ENCODE assay signal across 23 mouse cellular contexts in genomic region chr2:104732562-104733256, GRCm38 (mm10). TPM values are rescaled to one million over a fixed set of nuclear protein-coding genes. Genes with fewer than 3 reads are reported as not detected.
DNase-seq lines count a peak whose midpoint lies in the region; ATAC-seq and TF ChIP-seq lines count a peak whose summit lies in the region.
"Had no signal": no experiment of that assay in that cellular context is flagged by ENCODE, and none has a peak within 500 bp of the region (broad histone marks: within the 10 kb centered on the region; RNA-seq: fewer than 3 reads in every experiment).

No protein-coding gene starts in this region.

- TF ChIP-seq POLR2A in kidney, adult 2 months (IDR thresholded peaks at IDR 0.05; ENCODE audit: low read depth, low read length) = no peak
- no peak for TF ChIP-seq POLR2A in CH12.LX (IDR thresholded peaks at IDR 0.05; ENCODE audit: low read depth, low read length)
- no peak for TF ChIP-seq POLR2A in MEL (IDR thresholded peaks at IDR 0.05; ENCODE audit: control insufficient read depth in 1 of 2, insufficient read depth in 1 of 2, low read depth in 1 of 2, low read length in 2 of 2, poor library complexity in 1 of 2)
- no peak for TF ChIP-seq POLR2A in embryonic fibroblast, embryonic 13.5 days (IDR thresholded peaks at IDR 0.05; ENCODE audit: low read depth, low read length)

- DNase-seq in kidney, adult 2 months = peak; percentile 39
- DNase-seq in CH12.LX (ENCODE audit: extremely low read depth) = no peak
- no peak for DNase-seq in MEL (ENCODE audit: low read depth, low spot score)
- no peak for DNase-seq in urinary bladder, adult 18-20 months (ENCODE audit: low spot score in 2 of 2)
- DNase-seq: adrenal gland, postnatal 25 days; cerebellum, adult 11-12 months; cerebellum, postnatal 36 days; kidney, postnatal 14 days; liver, embryonic 13.5 days; lung, postnatal 14 days; right cerebral cortex, postnatal 14 days had no signal

- in situ Hi-C loops in CH12.LX (cut with MboI; ENCODE audit: low pct_ligation_motif_present, low pct_unique_long_range_greater_than_20kb, low sequenced_read_pairs) = no loop called here

- no peak overlapping the region for H3K9ac ChIP-seq in kidney, embryonic 15.5 days
- H3K9ac ChIP-seq in CH12.LX (ENCODE audit: insufficient read depth, low read depth) (peak overlapping the region; percentile 50), MEL (ENCODE audit: control insufficient read depth, low read depth, low read length, poor library complexity, severe bottlenecking) (peak overlapping the region; percentile 54)
- H3K9ac ChIP-seq: embryonic facial prominence, embryonic 12.5 days; hindbrain, embryonic 13.5 days; intestine, embryonic 15.5 days; liver, embryonic 13.5 days; midbrain, embryonic 12.5 days had no signal

- H3K36me3 ChIP-seq in kidney, adult 2 months (ENCODE audit: control insufficient read depth, insufficient read depth, low read length) = no peaks in the 10 kb centered on the region
- no peaks in the 10 kb centered on the region for H3K36me3 ChIP-seq in kidney, embryonic 15.5 days
- H3K36me3 ChIP-seq in CH12.LX (replicated peaks in 1 of 2; ENCODE audit: control insufficient read depth in 1 of 2, insufficient read depth in 1 of 2, low read length in 1 of 2) = no peaks in the 10 kb centered on the region
- H3K36me3 ChIP-seq in MEL (ENCODE audit: control insufficient read depth in 1 of 2, insufficient read depth in 2 of 2, low read length in 2 of 2) = peaks cover 0 to 2% of the 10 kb centered on the region in 2 experiments; a peak in 1 of 4 replicates
- H3K36me3 ChIP-seq: embryonic facial prominence, embryonic 12.5 days; hindbrain, embryonic 13.5 days; intestine, embryonic 15.5 days; liver, embryonic 13.5 days; midbrain, embryonic 12.5 days had no signal

- TF ChIP-seq RAD21 in CH12.LX (IDR thresholded peaks at IDR 0.05; ENCODE audit: low read depth, low read length) (no peak), MEL (IDR thresholded peaks at IDR 0.05; ENCODE audit: low read depth, low read length) (no peak)

- H3K4me1 ChIP-seq in kidney, adult 2 months (ENCODE audit: control insufficient read depth, insufficient read depth, low read length) = peaks cover 19% of the 10 kb centered on the region
- H3K4me1 ChIP-seq in kidney, embryonic 15.5 days = peaks cover 22% of the 10 kb centered on the region
- H3K4me1 ChIP-seq in CH12.LX (ENCODE audit: control insufficient read depth in 1 of 2, insufficient read depth in 2 of 2) = peaks cover 12 to 31% of the 10 kb centered on the region in 2 experiments
- H3K4me1 ChIP-seq in MEL (ENCODE audit: control insufficient read depth in 1 of 2, insufficient read depth in 2 of 2, low read length in 2 of 2) = 0 out of 4 replicates have a peak, but pooled peaks cover 0 to 7% of the 10 kb centered on the region in 2 experiments
- H3K4me1 ChIP-seq in embryonic fibroblast, embryonic 13.5 days (ENCODE audit: control insufficient read depth, insufficient read depth, low read length) = no peaks in the 10 kb centered on the region
- H3K4me1 ChIP-seq: embryonic facial prominence, embryonic 12.5 days; hindbrain, embryonic 13.5 days; intestine, embryonic 15.5 days; liver, embryonic 13.5 days; midbrain, embryonic 12.5 days had no signal

- peak overlapping the region; percentile 10; the same call in 1 of the 2 replicates for H3K27ac ChIP-seq in kidney, adult 2 months (ENCODE audit: insufficient read depth, low read depth, low read length)
- H3K27ac ChIP-seq in kidney, embryonic 15.5 days = no peak overlapping the region
- H3K27ac ChIP-seq in CH12.LX (ENCODE audit: insufficient read depth, low read depth) (peak overlapping the region; percentile 49; the same call in 1 of the 2 replicates), MEL (ENCODE audit: control insufficient read depth, low read depth, low read length) (peak overlapping the region; percentile 59)
- H3K27ac ChIP-seq in embryonic fibroblast, embryonic 13.5 days (ENCODE audit: insufficient read depth, low read length) = peak overlapping the region; percentile 36; the same call in 1 of the 2 replicates
- H3K27ac ChIP-seq: embryonic facial prominence, embryonic 12.5 days; heart, adult 2 months; hindbrain, embryonic 13.5 days; intestine, embryonic 15.5 days; liver, embryonic 13.5 days; midbrain, embryonic 12.5 days had no signal

- no peak overlapping the region for H3K4me2 ChIP-seq in kidney, embryonic 15.5 days
- peak overlapping the region; percentile 77 for H3K4me2 ChIP-seq in CH12.LX (ENCODE audit: insufficient read depth, low read depth, poor library complexity, severe bottlenecking)
- H3K4me2 ChIP-seq: embryonic facial prominence, embryonic 12.5 days; hindbrain, embryonic 13.5 days; intestine, embryonic 15.5 days; liver, embryonic 13.5 days; midbrain, embryonic 12.5 days had no signal

- H3K79me2 ChIP-seq in CH12.LX (replicated peaks; ENCODE audit: control insufficient read depth, extremely low read depth, insufficient read depth, poor library complexity, severe bottlenecking) (no peaks in the 10 kb centered on the region), MEL (ENCODE audit: control insufficient read depth, insufficient read depth, low read length, poor library complexity) (no peaks in the 10 kb centered on the region; the same call in 1 of the 2 replicates)

- H3K4me3 ChIP-seq in kidney, adult 2 months (ENCODE audit: insufficient read depth, low read depth, low read length) = no peak overlapping the region
- no peak overlapping the region for H3K4me3 ChIP-seq in kidney, embryonic 15.5 days (replicated peaks)
- H3K4me3 ChIP-seq in CH12.LX (replicated peaks in 1 of 3; ENCODE audit: low read depth in 2 of 3, low read length in 2 of 3, poor library complexity in 1 of 3) (peak overlapping the region in 1 of 3 experiments; percentile 12), MEL (ENCODE audit: control insufficient read depth in 1 of 2, insufficient read depth in 1 of 2, low read depth in 2 of 2, low read length in 2 of 2) (peak overlapping the region in 1 of 2 experiments; percentile 43; a peak in 2 of 4 replicates)
- H3K4me3 ChIP-seq in embryonic fibroblast, embryonic 13.5 days (ENCODE audit: insufficient read depth, low read length) = no peak overlapping the region
- H3K4me3 ChIP-seq: embryonic facial prominence, embryonic 12.5 days; heart, adult 2 months; hindbrain, embryonic 13.5 days; intestine, embryonic 15.5 days; liver, embryonic 13.5 days; midbrain, embryonic 12.5 days had no signal

- TF ChIP-seq EP300 in CH12.LX (IDR thresholded peaks at IDR 0.05; ENCODE audit: low read length) (no peak), MEL (IDR thresholded peaks at IDR 0.05; ENCODE audit: low read depth in 1 of 2, low read length in 2 of 2) (0 out of 4 replicates have a peak, but pooled peaks of 1 of the 2 experiments have one; percentile 5)

- 49% methylated on average over 7 of the region's 7 CpGs for WGBS in kidney, adult 2 months
- 63% methylated on average over 7 of the region's 7 CpGs for WGBS in kidney, embryonic 15.5 days

- no peaks in the 10 kb centered on the region for H3K27me3 ChIP-seq in kidney, adult 2 months (replicated peaks; ENCODE audit: control insufficient read depth, insufficient read depth, low read length)
- H3K27me3 ChIP-seq in kidney, embryonic 15.5 days = no peaks in the 10 kb centered on the region
- H3K27me3 ChIP-seq in CH12.LX (replicated peaks) = no peaks in the 10 kb centered on the region
- H3K27me3 ChIP-seq in MEL (ENCODE audit: control insufficient read depth in 1 of 2, insufficient read depth in 2 of 2, low read length in 2 of 2) = no peaks in the 10 kb centered on the region
- H3K27me3 ChIP-seq: embryonic facial prominence, embryonic 12.5 days; hindbrain, embryonic 13.5 days; intestine, embryonic 15.5 days; liver, embryonic 13.5 days; midbrain, embryonic 12.5 days had no signal

- ATAC-seq in kidney, embryonic 15.5 days (replicated peaks; ENCODE audit: low FRiP score) = no peak
- ATAC-seq in megakaryocyte-erythroid progenitor cell, adult 5-6 weeks (replicated peaks; ENCODE audit: low FRiP score, low TSS enrichment, poor library complexity, severe bottlenecking) = no peak
- ATAC-seq: intestine, embryonic 15.5 days had no signal

- no peaks in the 10 kb centered on the region for H3K9me3 ChIP-seq in kidney, embryonic 15.5 days (replicated peaks)
- H3K9me3 ChIP-seq in CH12.LX (replicated peaks; ENCODE audit: low read length) (no peaks in the 10 kb centered on the region), MEL (replicated peaks; ENCODE audit: insufficient read depth, low read length) (no peaks in the 10 kb centered on the region)
- H3K9me3 ChIP-seq: embryonic facial prominence, embryonic 12.5 days; hindbrain, embryonic 13.5 days; intestine, embryonic 15.5 days; liver, embryonic 13.5 days; midbrain, embryonic 12.5 days had no signal

- dilution Hi-C loops in CH12.LX (cut with MboI; ENCODE audit: extremely low pct_ligation_motif_present, extremely low pct_unique_long_range_greater_than_20kb, low sequenced_read_pairs) = no loop called here

- TF ChIP-seq CTCF in kidney, adult 2 months (conservative IDR thresholded peaks at IDR 0.05; ENCODE audit: insufficient read depth, insufficient read length, low read depth, low read length) = no peak
- no peak for TF ChIP-seq CTCF in CH12.LX (conservative IDR thresholded peaks at IDR 0.05 in 1 of 2, IDR thresholded peaks at IDR 0.05 in 1 of 2; ENCODE audit: low read depth in 2 of 2, low read length in 2 of 2)
- TF ChIP-seq CTCF in MEL (IDR thresholded peaks at IDR 0.05 in 2 of 3, conservative IDR thresholded peaks at IDR 0.05 in 1 of 3; ENCODE audit: control insufficient read depth in 1 of 3, insufficient read depth in 1 of 3, low read depth in 2 of 3, low read length in 3 of 3, poor library complexity in 1 of 3, severe bottlenecking in 1 of 3) = no peak
- TF ChIP-seq CTCF in embryonic fibroblast, embryonic 13.5 days (IDR thresholded peaks at IDR 0.05; ENCODE audit: borderline replicate concordance, insufficient read depth, low read length) = no peak

RNA-seq across cellular contexts. Expression of gene Depdc7, which starts 10.0 kb away (rescaled TPM):
- polyA plus RNA-seq in kidney, adult 2 months (2012; rRNA removed) = 15.7 and 16.0 TPM in 2 replicates
- polyA plus RNA-seq in kidney, embryonic 15.5 days (2015; fragmentation: Nextera tagmentation; extraction: Ambion mirVana) = 22.8 and 24.6 TPM in 2 replicates
- total RNA-seq in CH12.LX (2012; rRNA removed) (4.3 and 5.0 TPM in 2 replicates), CH12.LX (2014; rRNA removed) (0.32 and 1.00 TPM in 2 replicates), MEL (2012; rRNA removed) (7.1 and 8.0 TPM in 2 replicates)
- polyA plus RNA-seq in CH12.LX (2012; ENCODE audit: insufficient read length, low read depth) (0.63 and 0.81 TPM in 2 replicates), MEL (2012; ENCODE audit: insufficient read depth in 1 of 2, insufficient read length in 2 of 2, low read depth in 1 of 2, low replicate concordance in 2 of 2, missing spikeins in 1 of 2) (1 to 10 TPM in 1 of 2 experiments, not detected in 1; 8.6 TPM)
- 2.8 and 3.1 TPM in 2 replicates for polyA plus RNA-seq in embryonic fibroblast, embryonic 13.5 days (2011; ENCODE audit: insufficient read length, low read depth, missing spikeins)
- total RNA-seq in megakaryocyte-erythroid progenitor cell, adult 5-6 weeks (2014; fragmentation: Nextera tagmentation) = not detected in 2 replicates
- 0.84 TPM in 1 of 2 replicates, not detected in the other for total RNA-seq in megakaryocyte-erythroid progenitor cell, adult 5-6 weeks (2017)

RNA-seq across cellular contexts. Expression of gene Pin1rt1, which starts 16.5 kb away (rescaled TPM):
- not detected in 2 replicates for polyA plus RNA-seq in kidney, adult 2 months (2012; rRNA removed)
- polyA plus RNA-seq in kidney, embryonic 15.5 days (2015; fragmentation: Nextera tagmentation; extraction: Ambion mirVana) = not detected in 2 replicates
- total RNA-seq in CH12.LX (2012; rRNA removed) (not detected in 2 replicates), CH12.LX (2014; rRNA removed) (not detected in 2 replicates), MEL (2012; rRNA removed) (not detected in 2 replicates)
- polyA plus RNA-seq in CH12.LX (2012; ENCODE audit: insufficient read length, low read depth) (not detected in 2 replicates), MEL (2012; ENCODE audit: insufficient read depth in 1 of 2, insufficient read length in 2 of 2, low read depth in 1 of 2, low replicate concordance in 2 of 2, missing spikeins in 1 of 2) (under 1 TPM in 1 of 2 experiments, not detected in 1; 0.07 TPM)
- not detected in 2 replicates for polyA plus RNA-seq in embryonic fibroblast, embryonic 13.5 days (2011; ENCODE audit: insufficient read length, low read depth, missing spikeins)
- not detected in 2 replicates for total RNA-seq in megakaryocyte-erythroid progenitor cell, adult 5-6 weeks (2014; fragmentation: Nextera tagmentation)
- not detected in 2 replicates for total RNA-seq in megakaryocyte-erythroid progenitor cell, adult 5-6 weeks (2017)
- total RNA-seq: adrenal gland, postnatal 25 days; gastrocnemius, adult 8-10 months; heart, adult 2 months; layer of hippocampus, postnatal 25 days; left cerebral cortex, postnatal 25 days had no signal
- polyA plus RNA-seq: heart, adult 2 months; heart, embryonic 16.5 days; hindbrain, embryonic 13.5 days; intestine, embryonic 15.5 days; liver, embryonic 13.5 days; midbrain, embryonic 12.5 days had no signal

RNA-seq across cellular contexts. Expression of gene Tcp11l1, which starts 20.7 kb away (rescaled TPM):
- polyA plus RNA-seq in kidney, adult 2 months (2012; rRNA removed) = 7.0 and 8.6 TPM in 2 replicates
- polyA plus RNA-seq in kidney, embryonic 15.5 days (2015; fragmentation: Nextera tagmentation; extraction: Ambion mirVana) = 40.6 and 43.3 TPM in 2 replicates
- total RNA-seq in CH12.LX (2012; rRNA removed) (10.1 and 11.7 TPM in 2 replicates), CH12.LX (2014; rRNA removed) (1.1 and 2.9 TPM in 2 replicates), MEL (2012; rRNA removed) (26.7 and 28.6 TPM in 2 replicates)
- polyA plus RNA-seq in CH12.LX (2012; ENCODE audit: insufficient read length, low read depth) (3.6 and 3.8 TPM in 2 replicates), MEL (2012; ENCODE audit: insufficient read depth in 1 of 2, insufficient read length in 2 of 2, low read depth in 1 of 2, low replicate concordance in 2 of 2, missing spikeins in 1 of 2) (10 to 100 TPM in 1 of 2 experiments, not detected in 1; 22.1 TPM)
- polyA plus RNA-seq in embryonic fibroblast, embryonic 13.5 days (2011; ENCODE audit: insufficient read length, low read depth, missing spikeins) = 22.0 and 29.8 TPM in 2 replicates
- total RNA-seq in megakaryocyte-erythroid progenitor cell, adult 5-6 weeks (2014; fragmentation: Nextera tagmentation) = 2.3 and 3.0 TPM in 2 replicates
- 0.99 and 2.7 TPM in 2 replicates for total RNA-seq in megakaryocyte-erythroid progenitor cell, adult 5-6 weeks (2017)
